Mouse (Mus musculus) thymus, adult 2 months (tissue): Measurements from ENCODE around the gene Fnip2.

Experiments
- CTCF ChIP-seq: fragments of 200-500 bp; IDR thresholded peaks from 2 replicates; pipeline ENCODE4 v1.5.1; 2012; ENCODE audit warnings: mild to moderate bottlenecking, control low read depth, low read length, moderate library complexity, borderline replicate concordance; ENCODE audit not compliant: control insufficient read depth, poor library complexity, insufficient read depth; ENCODE audit errors: extremely low read depth
- POLR2A ChIP-seq: fragments of 200-500 bp; IDR thresholded peaks from 2 replicates; pipeline ENCODE4 v1.6.1; 2012; ENCODE audit warnings: mild to moderate bottlenecking, low read length, control low read depth, moderate library complexity; ENCODE audit not compliant: control insufficient read depth, poor library complexity, insufficient read depth; ENCODE audit errors: extremely low read depth

- no peak for TF ChIP-seq CTCF
- no peak for TF ChIP-seq POLR2A
Observed at GRCm38 (mm10) chr3:79448421-79448820, 119.2 kb downstream of the Fnip2 start.
